In genomic region chr1:45031436-45032027, GRCm38 (mm10) we compare ENCODE assay signal across 10 mouse cellular contexts.
DNase-seq lines count a peak whose midpoint lies in the region; ATAC-seq lines count a peak whose summit lies in the region.
"Had no signal": no experiment of that assay in that cellular context is flagged by ENCODE, and none has a peak within 500 bp of the region (broad histone marks: within the 10 kb centered on the region; RNA-seq: fewer than 3 reads in every experiment).

No protein-coding gene starts in this region.

- no peaks in the 10 kb centered on the region for H3K36me3 ChIP-seq in limb, embryonic 15.5 days

- H3K4me2 ChIP-seq in limb, embryonic 15.5 days = no peak overlapping the region

- peak; percentile 8 for DNase-seq in layer of hippocampus, adult 9-11 months
- no peak for DNase-seq in layer of hippocampus, postnatal 10 days (ENCODE audit: low spot score in 2 of 2)
- peak; percentile 61 for DNase-seq in adipocyte (ENCODE audit: low spot score)
- peak; percentile 41 for DNase-seq in embryo, embryonic 11 days
- no peak for DNase-seq in testis, postnatal 10 days (ENCODE audit: low spot score)
- no peak for DNase-seq in ovary, adult 18-20 months (ENCODE audit: low spot score)
- DNase-seq: cerebellum, postnatal 36 days; lung, postnatal 4 days had no signal

- no peak overlapping the region for H3K27ac ChIP-seq in limb, embryonic 15.5 days

- H3K9ac ChIP-seq in limb, embryonic 15.5 days = no peak overlapping the region

- 0 out of 2 replicates have a peak, but pooled peaks cover 3% of the 10 kb centered on the region for H3K4me1 ChIP-seq in limb, embryonic 15.5 days

- peak; percentile 71; the same call in 1 of the 2 replicates for ATAC-seq in limb, embryonic 15.5 days (ENCODE audit: insufficient number of reproducible peaks, low FRiP score, low TSS enrichment, low read depth)
- ATAC-seq: forebrain, embryonic 14.5 days had no signal

- no peaks in the 10 kb centered on the region for H3K9me3 ChIP-seq in limb, embryonic 15.5 days

- 26% methylated on average over 4 of the region's 4 CpGs for WGBS in limb, embryonic 15.5 days

- H3K27me3 ChIP-seq in limb, embryonic 15.5 days = no peaks in the 10 kb centered on the region

- no peak overlapping the region for H3K4me3 ChIP-seq in limb, embryonic 15.5 days

Comparison
In these comparisons a context has a peak if more than half of its experiments do, and no peak if none do; other contexts are left out.
1. DNase-seq: peak in layer of hippocampus, adult 9-11 months (single experiment), adipocyte (single experiment) and embryo, embryonic 11 days (single experiment); none in layer of hippocampus, postnatal 10 days (0 of 2), testis, postnatal 10 days (single experiment) and ovary, adult 18-20 months (single experiment).